Mouse (Mus musculus): Measurements from ENCODE around the gene Zfp93.

Zfp93 gene

GRCm38 (mm10) chr7:24291387-24292090 lies 21.3 kb downstream of the Zfp93 start:
- no peak for DNase-seq (ENCODE audit: low read depth, low spot score)

- no peak for DNase-seq (ENCODE audit: low read depth, low spot score)
These were observed 23.0 kb downstream of the Zfp93 start for GRCm38 (mm10) chr7:24293061-24293851.

GRCm38 (mm10) chr7:24294763-24295162 lies 24.5 kb downstream of the Zfp93 start:
- no peak for DNase-seq (ENCODE audit: low read depth, low spot score)

- DNase-seq (ENCODE audit: low read depth, low spot score) = no peak
These were observed 25.2 kb downstream of the Zfp93 start for GRCm38 (mm10) chr7:24295376-24295775.

GRCm38 (mm10) chr7:24296386-24296785 lies 26.2 kb downstream of the Zfp93 start:
- DNase-seq (ENCODE audit: low read depth, low spot score) = no peak

GRCm38 (mm10) chr7:24297361-24298095 lies 27.3 kb downstream of the Zfp93 start:
- DNase-seq (ENCODE audit: low read depth, low spot score) = no peak

GRCm38 (mm10) chr7:24298635-24298972 lies 28.4 kb downstream of the Zfp93 start:
- DNase-seq (ENCODE audit: low read depth, low spot score) = no peak

GRCm38 (mm10) chr7:24298973-24299708 lies 28.9 kb downstream of the Zfp93 start:
- DNase-seq (ENCODE audit: low read depth, low spot score) = peak; percentile 63

- no peak for DNase-seq (ENCODE audit: low read depth, low spot score)
These were observed 29.7 kb downstream of the Zfp93 start for GRCm38 (mm10) chr7:24299823-24300481.

GRCm38 (mm10) chr7:24300771-24301282 lies 30.6 kb downstream of the Zfp93 start, which contains the start of gene Zfp61:
Gene Zfp61 (minus strand): TSS chr7:24301232.
- no peak for DNase-seq (ENCODE audit: low read depth, low spot score)

- DNase-seq (ENCODE audit: low read depth, low spot score) = no peak
These were observed 45.7 kb downstream of the Zfp93 start for GRCm38 (mm10) chr7:24315726-24316566.

- peak; percentile 84 for DNase-seq (ENCODE audit: low read depth, low spot score)
These were observed 46.4 kb downstream of the Zfp93 start, which contains the start of gene Zfp94 for GRCm38 (mm10) chr7:24316567-24317092. Gene Zfp94 (minus strand): TSS chr7:24316666.

GRCm38 (mm10) chr7:24318942-24319341 lies 48.7 kb downstream of the Zfp93 start:
- DNase-seq (ENCODE audit: low read depth, low spot score) = no peak

- no peak for DNase-seq (ENCODE audit: low read depth, low spot score)
These were observed 52.4 kb downstream of the Zfp93 start for GRCm38 (mm10) chr7:24322593-24322992.

GRCm38 (mm10) chr7:24325197-24325596 lies 55.0 kb downstream of the Zfp93 start:
- no peak for DNase-seq (ENCODE audit: low read depth, low spot score)

GRCm38 (mm10) chr7:24325675-24326128 lies 55.5 kb downstream of the Zfp93 start:
- no peak for DNase-seq (ENCODE audit: low read depth, low spot score)

GRCm38 (mm10) chr7:24326273-24327135 lies 56.3 kb downstream of the Zfp93 start:
- DNase-seq (ENCODE audit: low read depth, low spot score) = no peak
